Mouse (Mus musculus): ENCODE measurements around the gene Nfib. TPM values are rescaled to one million over a fixed set of nuclear protein-coding genes. Genes with fewer than 3 reads are reported as not detected.
A peak's percentile ranks its signal among the peaks of the same experiment; 100 is the strongest.

The Nfib gene
- polyA plus RNA-seq, 1 experiment from 2014 or later = 31.8 TPM

DNA sequence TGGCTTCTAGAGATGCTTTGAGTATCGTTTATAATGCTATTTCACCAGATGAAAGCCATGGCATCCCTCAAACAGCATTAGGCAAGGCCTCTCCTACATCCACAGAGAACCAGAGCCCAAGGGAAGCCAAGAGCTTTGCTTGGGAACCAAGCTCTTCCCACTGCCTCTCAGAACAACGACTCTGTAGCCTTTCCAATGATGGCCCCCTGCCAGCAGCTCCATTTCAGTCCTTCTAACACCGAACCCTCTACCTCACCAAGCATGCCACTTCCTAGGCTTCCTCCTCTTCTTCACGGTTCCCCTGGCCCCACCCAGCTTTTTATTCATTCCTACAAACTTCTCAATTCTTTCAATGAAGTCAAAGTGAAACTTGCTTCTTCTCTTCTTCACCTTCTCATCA, 287.3 kb downstream of the Nfib start:
- no peaks in the 10 kb centered on the region for H3K36me3 ChIP-seq (ENCODE audit: control insufficient read depth, insufficient read depth, low read length)
- H3K27ac ChIP-seq (replicated peaks; ENCODE audit: low read depth, low read length) = no peak overlapping the region
- no peak for ATAC-seq (ENCODE audit: insufficient number of reproducible peaks, low FRiP score, low TSS enrichment, low read depth)
- peaks cover 6% of the 10 kb centered on the region; the same call in 1 of the 2 replicates for H3K4me1 ChIP-seq (ENCODE audit: control insufficient read depth, insufficient read depth, low read length)
- H3K9ac ChIP-seq (ENCODE audit: low read length) = no peak overlapping the region
- H3K4me3 ChIP-seq (ENCODE audit: low read depth, low read length) = no peak overlapping the region
- no peak overlapping the region for H3K4me2 ChIP-seq (ENCODE audit: low read depth, severe bottlenecking)
- H3K27me3 ChIP-seq (ENCODE audit: control insufficient read depth, insufficient read depth, low read length) = no peaks in the 10 kb centered on the region
- WGBS = 83% methylated on average over 4 of the region's 4 CpGs
- DNase-seq (ENCODE audit: low spot score) = no peak
- H3K9me3 ChIP-seq (ENCODE audit: control insufficient read depth, low read length) = no peaks in the 10 kb centered on the region

DNA sequence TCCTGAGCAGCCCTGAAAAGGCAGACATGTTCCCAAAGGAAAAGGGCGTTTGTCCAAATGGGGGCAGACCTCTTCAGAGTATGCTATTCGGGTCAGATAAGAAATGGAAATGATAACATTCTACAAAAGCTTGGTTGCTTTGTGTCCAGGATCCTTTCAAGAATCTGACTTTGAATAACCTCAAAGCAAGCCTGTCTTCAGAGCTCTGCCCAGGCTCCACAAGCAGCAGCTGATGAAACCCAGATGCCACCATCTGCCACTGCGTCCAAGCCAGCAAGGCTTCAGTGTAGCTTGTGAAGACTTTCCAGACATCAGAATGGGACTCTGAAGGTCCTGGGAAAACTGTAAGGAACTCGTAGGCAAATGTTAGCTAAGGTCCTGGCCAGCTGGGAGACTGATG, 289.7 kb downstream of the Nfib start:
- no peak for DNase-seq (ENCODE audit: low spot score)
- ATAC-seq (ENCODE audit: insufficient number of reproducible peaks, low FRiP score, low TSS enrichment, low read depth) = no peak
- no peaks in the 10 kb centered on the region for H3K36me3 ChIP-seq (ENCODE audit: control insufficient read depth, insufficient read depth, low read length)
- H3K4me1 ChIP-seq (ENCODE audit: control insufficient read depth, insufficient read depth, low read length) = peaks cover 19% of the 10 kb centered on the region
- H3K27ac ChIP-seq (replicated peaks; ENCODE audit: low read depth, low read length) = no peak overlapping the region
- H3K27me3 ChIP-seq (ENCODE audit: control insufficient read depth, insufficient read depth, low read length) = no peaks in the 10 kb centered on the region
- H3K9ac ChIP-seq (ENCODE audit: low read length) = no peak overlapping the region
- no peak overlapping the region for H3K4me3 ChIP-seq (ENCODE audit: low read depth, low read length)
- H3K9me3 ChIP-seq (ENCODE audit: control insufficient read depth, low read length) = no peaks in the 10 kb centered on the region
- no peak overlapping the region for H3K4me2 ChIP-seq (ENCODE audit: low read depth, severe bottlenecking)
- 34% methylated on average over 4 of the region's 4 CpGs for WGBS

DNA sequence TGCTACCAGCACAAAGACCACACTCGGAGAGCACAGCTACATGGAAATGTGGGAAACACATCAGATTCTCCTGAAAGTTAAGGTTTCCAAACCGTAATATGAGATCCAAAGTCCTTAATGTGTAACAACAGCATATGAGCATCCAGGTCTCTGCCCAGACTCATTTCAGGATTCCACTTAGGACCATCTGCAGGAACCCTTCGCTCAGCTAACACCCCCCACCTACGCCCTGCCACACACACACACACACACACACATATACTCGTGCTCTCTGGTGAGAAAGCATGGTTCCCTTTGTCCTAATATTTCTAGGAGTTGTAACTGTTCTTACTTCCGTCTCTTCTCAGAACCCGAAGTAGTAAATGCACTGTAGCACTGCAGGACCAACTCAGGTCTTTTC, 292.9 kb downstream of the Nfib start:
- DNase-seq (ENCODE audit: low spot score) = no peak
- 83% methylated on average over 7 of the region's 7 CpGs for WGBS
- Histone ChIP-seq H3K27me3 (ENCODE audit: control insufficient read depth, insufficient read depth, low read length) (no peaks in the 10 kb centered on the region), H3K9me3 (ENCODE audit: control insufficient read depth, low read length) (no peaks in the 10 kb centered on the region), H3K4me1 (ENCODE audit: control insufficient read depth, insufficient read depth, low read length) (peaks cover 26% of the 10 kb centered on the region), H3K9ac (ENCODE audit: low read length) (no peak overlapping the region), H3K36me3 (ENCODE audit: control insufficient read depth, insufficient read depth, low read length) (no peaks in the 10 kb centered on the region), H3K4me3 (ENCODE audit: low read depth, low read length) (no peak overlapping the region), H3K27ac (replicated peaks; ENCODE audit: low read depth, low read length) (no peak overlapping the region; the same call in 1 of the 2 replicates), H3K4me2 (ENCODE audit: low read depth, severe bottlenecking) (no peak overlapping the region)
- ATAC-seq (ENCODE audit: insufficient number of reproducible peaks, low FRiP score, low TSS enrichment, low read depth) = no peak

DNA sequence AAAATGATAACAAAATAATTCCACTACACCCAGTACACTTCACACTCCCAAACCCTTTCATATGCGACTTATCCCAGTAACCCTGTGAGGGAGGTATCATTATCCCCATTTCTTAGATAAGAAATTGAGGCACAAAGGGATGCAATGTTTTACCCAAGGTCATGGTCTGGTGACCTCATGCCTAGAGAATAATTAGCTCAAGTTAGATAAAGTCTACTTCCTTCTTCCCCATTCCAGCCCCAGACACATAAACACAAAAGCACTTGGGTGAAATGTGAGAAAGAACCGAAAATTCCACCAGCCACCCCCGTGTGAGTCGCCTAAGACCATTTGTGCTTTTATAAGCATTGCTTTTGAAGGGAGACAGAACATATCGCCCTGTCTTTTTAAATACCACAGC, 293.6 kb downstream of the Nfib start:
- Histone ChIP-seq H3K9ac (ENCODE audit: low read length) (no peak overlapping the region), H3K9me3 (ENCODE audit: control insufficient read depth, low read length) (no peaks in the 10 kb centered on the region), H3K27ac (replicated peaks; ENCODE audit: low read depth, low read length) (no peak overlapping the region), H3K36me3 (ENCODE audit: control insufficient read depth, insufficient read depth, low read length) (no peaks in the 10 kb centered on the region), H3K27me3 (ENCODE audit: control insufficient read depth, insufficient read depth, low read length) (no peaks in the 10 kb centered on the region), H3K4me3 (ENCODE audit: low read depth, low read length) (no peak overlapping the region), H3K4me2 (ENCODE audit: low read depth, severe bottlenecking) (no peak overlapping the region), H3K4me1 (ENCODE audit: control insufficient read depth, insufficient read depth, low read length) (peaks cover 26% of the 10 kb centered on the region)
- DNase-seq (ENCODE audit: low spot score) (no peak), ATAC-seq (ENCODE audit: insufficient number of reproducible peaks, low FRiP score, low TSS enrichment, low read depth) (no peak)
- 43% methylated on average over 5 of the region's 5 CpGs for WGBS

DNA sequence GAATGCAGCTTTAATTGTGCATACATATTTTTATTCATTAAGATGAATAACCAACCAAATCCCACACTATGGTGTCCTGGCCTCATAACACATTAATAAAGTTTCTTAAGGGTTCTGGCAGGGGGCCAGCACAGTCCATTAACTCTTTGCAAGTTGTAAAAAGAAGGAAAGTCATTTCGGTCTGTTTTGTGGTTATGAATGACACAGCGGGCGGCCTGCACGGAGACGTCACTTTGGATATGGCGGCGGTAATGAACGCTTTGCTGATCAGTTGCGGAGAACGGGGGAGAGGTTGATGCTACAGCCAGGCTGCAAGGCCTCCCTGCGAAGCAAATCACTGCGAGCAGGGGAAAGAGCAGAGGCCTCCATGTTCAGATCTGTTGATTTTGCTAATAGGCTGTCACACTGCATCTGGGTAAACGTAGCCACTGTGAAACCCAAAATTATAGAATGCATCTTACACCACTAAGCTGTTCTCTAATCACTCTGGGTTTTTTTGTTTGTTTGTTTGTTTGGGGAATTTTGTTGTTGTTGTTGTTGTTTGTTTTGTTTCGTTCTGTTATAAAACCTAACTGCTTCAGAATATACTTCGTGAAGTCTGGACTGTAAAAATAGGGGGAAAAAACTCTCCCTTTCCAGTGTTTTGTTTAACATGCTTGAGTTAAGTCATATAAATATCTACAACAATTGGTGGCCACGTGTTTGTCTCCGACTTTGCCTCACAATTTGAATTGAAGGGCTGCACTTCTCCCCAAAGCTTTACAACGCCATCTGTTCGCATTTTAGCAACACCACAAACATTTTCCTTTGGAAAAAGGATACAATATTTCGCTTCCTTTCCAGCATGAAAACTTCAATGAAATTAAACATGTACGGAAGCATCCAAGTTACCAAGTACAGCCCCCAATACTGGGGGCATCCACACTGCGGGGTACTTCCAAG, 296.8 kb downstream of the Nfib start:
- no peak for ATAC-seq (ENCODE audit: insufficient number of reproducible peaks, low FRiP score, low TSS enrichment, low read depth)
- no peaks in the 10 kb centered on the region for H3K9me3 ChIP-seq (ENCODE audit: control insufficient read depth, low read length)
- peak; percentile 51 for DNase-seq (ENCODE audit: low spot score)
- H3K27ac ChIP-seq (replicated peaks; ENCODE audit: low read depth, low read length) = no peak overlapping the region
- no peaks in the 10 kb centered on the region for H3K36me3 ChIP-seq (ENCODE audit: control insufficient read depth, insufficient read depth, low read length)
- no peak overlapping the region for H3K4me2 ChIP-seq (ENCODE audit: low read depth, severe bottlenecking)
- H3K27me3 ChIP-seq (ENCODE audit: control insufficient read depth, insufficient read depth, low read length) = no peaks in the 10 kb centered on the region
- H3K4me1 ChIP-seq (ENCODE audit: control insufficient read depth, insufficient read depth, low read length) = peaks cover 34% of the 10 kb centered on the region
- WGBS = 58% methylated on average over 22 of the region's 22 CpGs
- H3K4me3 ChIP-seq (ENCODE audit: low read depth, low read length) = no peak overlapping the region
- no peak overlapping the region for H3K9ac ChIP-seq (ENCODE audit: low read length)

DNA sequence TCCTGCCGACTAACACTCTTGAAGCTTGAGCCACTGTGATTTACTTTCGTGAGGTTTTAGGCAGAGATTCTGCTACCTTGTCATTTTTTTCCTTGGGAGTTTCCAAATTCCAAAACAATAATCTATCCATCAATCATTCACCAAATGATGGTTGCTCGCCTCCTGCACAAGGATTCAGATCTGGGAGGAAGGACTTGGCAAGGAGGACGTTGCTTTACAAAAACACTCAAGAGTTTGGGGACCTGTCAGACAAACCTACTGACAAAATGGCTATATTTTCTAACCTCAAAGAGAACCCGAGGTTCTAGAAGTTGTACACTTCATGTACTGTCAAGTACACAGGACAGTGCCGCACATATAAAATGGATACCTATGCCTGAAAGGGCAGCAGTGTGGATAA, 299.0 kb downstream of the Nfib start:
- peaks cover 21% of the 10 kb centered on the region for H3K4me1 ChIP-seq (ENCODE audit: control insufficient read depth, insufficient read depth, low read length)
- H3K27ac ChIP-seq (replicated peaks; ENCODE audit: low read depth, low read length) = no peak overlapping the region
- H3K36me3 ChIP-seq (ENCODE audit: control insufficient read depth, insufficient read depth, low read length) = no peaks in the 10 kb centered on the region
- DNase-seq (ENCODE audit: low spot score) (no peak), ATAC-seq (ENCODE audit: insufficient number of reproducible peaks, low FRiP score, low TSS enrichment, low read depth) (no peak)
- H3K4me3 ChIP-seq (ENCODE audit: low read depth, low read length) = no peak overlapping the region
- H3K27me3 ChIP-seq (ENCODE audit: control insufficient read depth, insufficient read depth, low read length) = no peaks in the 10 kb centered on the region
- no peaks in the 10 kb centered on the region for H3K9me3 ChIP-seq (ENCODE audit: control insufficient read depth, low read length)
- no peak overlapping the region for H3K9ac ChIP-seq (ENCODE audit: low read length)
- 86% methylated on average over 6 of the region's 6 CpGs for WGBS
- H3K4me2 ChIP-seq (ENCODE audit: low read depth, severe bottlenecking) = no peak overlapping the region

DNA sequence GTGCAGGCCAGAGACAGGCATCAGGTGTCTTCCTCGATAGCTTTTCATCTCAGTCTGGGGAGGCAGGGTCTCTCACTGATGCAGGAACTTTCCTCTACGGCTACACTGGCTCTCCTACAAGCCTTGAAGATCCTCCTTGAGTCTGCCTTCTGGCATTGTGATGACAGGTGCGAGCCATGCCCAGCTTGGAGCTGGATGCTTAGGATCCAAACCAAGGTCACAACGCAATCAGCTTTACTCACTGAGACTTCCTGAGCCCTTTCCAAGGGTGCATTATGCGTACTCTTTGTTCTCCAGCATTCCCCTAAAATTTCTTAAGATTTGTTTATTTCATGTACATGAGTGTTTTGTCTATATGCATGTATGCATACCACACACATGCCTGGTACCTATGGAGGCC, 299.8 kb downstream of the Nfib start:
- H3K4me2 ChIP-seq (ENCODE audit: low read depth, severe bottlenecking) = no peak overlapping the region
- ATAC-seq (ENCODE audit: insufficient number of reproducible peaks, low FRiP score, low TSS enrichment, low read depth) (no peak), DNase-seq (ENCODE audit: low spot score) (no peak)
- H3K4me1 ChIP-seq (ENCODE audit: control insufficient read depth, insufficient read depth, low read length) = peaks cover 21% of the 10 kb centered on the region
- no peaks in the 10 kb centered on the region for H3K9me3 ChIP-seq (ENCODE audit: control insufficient read depth, low read length)
- no peaks in the 10 kb centered on the region for H3K36me3 ChIP-seq (ENCODE audit: control insufficient read depth, insufficient read depth, low read length)
- no peaks in the 10 kb centered on the region for H3K27me3 ChIP-seq (ENCODE audit: control insufficient read depth, insufficient read depth, low read length)
- H3K27ac ChIP-seq (replicated peaks; ENCODE audit: low read depth, low read length) = no peak overlapping the region
- no peak overlapping the region for H3K9ac ChIP-seq (ENCODE audit: low read length)
- WGBS = 89% methylated on average over 5 of the region's 5 CpGs
- H3K4me3 ChIP-seq (ENCODE audit: low read depth, low read length) = no peak overlapping the region

DNA sequence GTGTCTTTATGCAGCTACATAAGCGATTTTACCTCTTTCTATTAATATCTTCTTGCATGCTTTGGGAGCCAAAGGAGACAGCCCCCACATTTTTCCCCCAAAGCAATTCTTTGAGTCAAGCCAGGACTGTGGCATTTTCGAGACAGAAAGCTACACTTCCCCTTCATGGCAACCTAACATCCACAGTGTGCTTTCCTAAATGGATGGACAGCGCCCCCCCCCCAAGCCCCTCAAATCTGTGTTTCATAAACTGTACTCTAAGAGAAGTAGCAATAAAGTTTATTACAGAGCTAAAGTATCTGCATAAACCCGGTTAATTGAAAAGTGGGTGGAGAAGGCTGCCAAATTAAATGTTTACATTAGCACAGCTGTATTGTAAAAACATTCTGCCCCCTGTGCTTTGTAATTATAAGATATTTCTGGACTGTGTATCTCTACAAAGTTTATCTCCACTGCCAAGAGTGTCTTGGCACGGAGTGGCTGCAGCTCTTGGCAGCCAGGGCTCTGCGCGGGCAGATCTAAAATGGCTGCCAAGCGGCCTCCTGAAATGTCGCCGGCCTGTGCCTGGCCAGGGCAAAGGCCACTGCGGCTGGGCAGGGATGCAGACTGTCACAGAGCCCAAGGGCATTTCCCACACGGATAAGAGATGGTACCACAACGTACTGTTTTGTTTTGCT, 301.4 kb downstream of the Nfib start:
- no peak overlapping the region for H3K4me3 ChIP-seq (ENCODE audit: low read depth, low read length)
- peaks cover 22% of the 10 kb centered on the region for H3K4me1 ChIP-seq (ENCODE audit: control insufficient read depth, insufficient read depth, low read length)
- H3K36me3 ChIP-seq (ENCODE audit: control insufficient read depth, insufficient read depth, low read length) = no peaks in the 10 kb centered on the region
- no peak overlapping the region for H3K9ac ChIP-seq (ENCODE audit: low read length)
- H3K27ac ChIP-seq (replicated peaks; ENCODE audit: low read depth, low read length) = no peak overlapping the region
- no peak overlapping the region for H3K4me2 ChIP-seq (ENCODE audit: low read depth, severe bottlenecking)
- WGBS = 65% methylated on average over 13 of the region's 13 CpGs
- no peaks in the 10 kb centered on the region for H3K9me3 ChIP-seq (ENCODE audit: control insufficient read depth, low read length)
- DNase-seq (ENCODE audit: low spot score) (no peak), ATAC-seq (ENCODE audit: insufficient number of reproducible peaks, low FRiP score, low TSS enrichment, low read depth) (no peak)
- no peaks in the 10 kb centered on the region for H3K27me3 ChIP-seq (ENCODE audit: control insufficient read depth, insufficient read depth, low read length)

All from limb, embryonic 11.5 days (tissue).